Comparison of ENCODE assay signal across 8 mouse cellular contexts in the genomic region with DNA sequence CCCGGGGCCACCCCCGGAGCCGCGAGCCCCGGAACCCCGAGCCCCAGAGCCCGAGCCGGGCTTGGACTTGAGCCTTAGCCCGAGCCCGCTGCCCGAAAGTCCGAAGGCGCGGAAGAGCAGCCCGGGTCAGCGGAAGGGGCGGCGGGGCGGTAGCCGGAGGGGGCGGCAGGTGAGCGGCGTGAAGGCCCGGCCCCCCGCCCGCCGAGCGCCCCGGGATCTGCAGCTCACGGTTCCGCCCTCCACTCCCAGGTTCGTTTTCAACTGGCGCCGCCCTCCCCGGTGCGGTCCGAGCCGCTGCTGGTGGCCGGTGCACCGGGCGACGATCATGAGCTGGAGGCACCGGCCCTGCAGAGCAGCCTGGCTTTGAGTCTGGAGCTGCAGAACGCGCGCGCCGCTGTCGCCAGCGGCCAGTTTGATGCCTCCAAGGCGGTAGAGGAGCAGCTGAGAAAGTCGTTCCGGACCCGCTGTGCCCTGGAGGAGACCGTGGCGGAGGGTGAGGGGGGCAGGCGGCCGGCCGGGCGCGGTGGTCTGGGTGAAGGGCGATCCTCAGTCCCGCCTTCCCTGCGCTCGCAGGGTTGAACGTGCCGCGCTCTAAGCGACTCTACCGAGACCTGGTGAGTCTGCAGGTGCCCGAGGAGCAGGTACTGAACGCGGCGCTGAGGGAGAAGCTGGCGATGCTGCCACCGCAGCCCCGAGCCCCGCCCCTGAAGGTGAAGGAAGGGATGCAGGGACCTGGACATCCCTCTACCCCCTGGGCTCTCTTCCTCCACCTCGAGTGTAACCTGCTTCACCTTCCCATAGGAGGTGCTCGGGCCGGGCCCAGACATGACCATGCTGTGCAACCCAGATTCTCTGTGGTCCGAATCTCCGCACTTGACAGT. TPM values are rescaled to one million over a fixed set of nuclear protein-coding genes. Genes with fewer than 3 reads are reported as not detected.
DNase-seq lines count a peak whose midpoint lies in the region; ATAC-seq and TF ChIP-seq lines count a peak whose summit lies in the region.

No protein-coding gene starts in this region.

- WGBS in cerebellum, adult 2 months, result under 1% methylated on average over 81 of the region's 83 CpGs
- under 1% methylated on average over 71 of the region's 83 CpGs for WGBS in heart, embryonic 14.5 days
- under 1% methylated on average over 80 of the region's 83 CpGs for WGBS in limb, embryonic 11.5 days
- under 1% methylated on average over 74 of the region's 83 CpGs for WGBS in midbrain, embryonic 12.5 days

- TF ChIP-seq CTCF in cerebellum, adult 2 months (IDR thresholded peaks at IDR 0.05; ENCODE audit: borderline replicate concordance, insufficient read depth, low read depth, low read length), result no peak

- H3K36me3 ChIP-seq in heart, embryonic 14.5 days (ENCODE audit: control insufficient read depth, insufficient read depth, low read length), result peaks cover 43% of the 10 kb centered on the region
- H3K36me3 ChIP-seq in limb, embryonic 11.5 days (ENCODE audit: control insufficient read depth, insufficient read depth, low read length), result peaks cover 18% of the 10 kb centered on the region
- peaks cover 43% of the 10 kb centered on the region for H3K36me3 ChIP-seq in midbrain, embryonic 12.5 days

- H3K27me3 ChIP-seq in cerebellum, adult 2 months (ENCODE audit: control insufficient read depth, insufficient read depth, low read length), result no peaks in the 10 kb centered on the region
- no peaks in the 10 kb centered on the region for H3K27me3 ChIP-seq in heart, embryonic 14.5 days (ENCODE audit: control insufficient read depth, insufficient read depth, low read length)
- no peaks in the 10 kb centered on the region for H3K27me3 ChIP-seq in limb, embryonic 11.5 days (ENCODE audit: control insufficient read depth, insufficient read depth, low read length)
- H3K27me3 ChIP-seq in midbrain, embryonic 12.5 days, result no peaks in the 10 kb centered on the region

- peaks cover 7% of the 10 kb centered on the region for H3K4me1 ChIP-seq in cerebellum, adult 2 months (ENCODE audit: control insufficient read depth, insufficient read depth, low read length)
- H3K4me1 ChIP-seq in heart, embryonic 14.5 days (ENCODE audit: control insufficient read depth in 2 of 2, insufficient read depth in 2 of 2, low read length in 2 of 2), result peaks cover 14 to 41% of the 10 kb centered on the region in 2 experiments
- peaks cover 19% of the 10 kb centered on the region for H3K4me1 ChIP-seq in limb, embryonic 11.5 days (ENCODE audit: control insufficient read depth, insufficient read depth, low read length)
- H3K4me1 ChIP-seq in midbrain, embryonic 12.5 days, result peaks cover 38% of the 10 kb centered on the region

- no peak for TF ChIP-seq POLR2A in cerebellum, adult 2 months (IDR thresholded peaks at IDR 0.05; ENCODE audit: borderline replicate concordance, insufficient read depth, low read length)

- peak overlapping the region; percentile 88 for H3K4me2 ChIP-seq in heart, embryonic 14.5 days (ENCODE audit: low read length)
- peak overlapping the region; percentile 93 for H3K4me2 ChIP-seq in limb, embryonic 11.5 days (ENCODE audit: low read depth, severe bottlenecking)
- peak overlapping the region; percentile 99 for H3K4me2 ChIP-seq in midbrain, embryonic 12.5 days (replicated peaks)

- H3K27ac ChIP-seq in cerebellum, adult 2 months (ENCODE audit: insufficient read depth, low read length), result peak overlapping the region; percentile 16
- H3K27ac ChIP-seq in heart, embryonic 14.5 days (replicated peaks in 1 of 2; ENCODE audit: control insufficient read depth in 1 of 2, insufficient read depth in 1 of 2, low read depth in 2 of 2, low read length in 2 of 2), result peak overlapping the region; percentile 56 to 90; a peak in 3 of 4 replicates
- peak overlapping the region; percentile 89 for H3K27ac ChIP-seq in limb, embryonic 11.5 days (replicated peaks; ENCODE audit: low read depth, low read length)
- peak overlapping the region; percentile 95 for H3K27ac ChIP-seq in midbrain, embryonic 12.5 days (replicated peaks)

- ATAC-seq in heart, embryonic 14.5 days (ENCODE audit: insufficient number of reproducible peaks, insufficient read depth, low FRiP score, low read depth), result peak; percentile 1; the same call in 1 of the 2 replicates
- ATAC-seq in limb, embryonic 11.5 days (ENCODE audit: insufficient number of reproducible peaks, low FRiP score, low TSS enrichment, low read depth), result peak; percentile 7
- ATAC-seq in midbrain, embryonic 12.5 days (ENCODE audit: low FRiP score, low read depth), result peak; percentile 53

- H3K9me3 ChIP-seq in heart, embryonic 14.5 days (ENCODE audit: control insufficient read depth, low read length), result no peaks in the 10 kb centered on the region
- no peaks in the 10 kb centered on the region for H3K9me3 ChIP-seq in limb, embryonic 11.5 days (ENCODE audit: control insufficient read depth, low read length)
- no peaks in the 10 kb centered on the region for H3K9me3 ChIP-seq in midbrain, embryonic 12.5 days

- peak overlapping the region; percentile 77 for H3K4me3 ChIP-seq in cerebellum, adult 2 months (replicated peaks; ENCODE audit: insufficient read depth, low read depth, low read length)
- H3K4me3 ChIP-seq in heart, embryonic 14.5 days (ENCODE audit: control insufficient read depth in 1 of 2, insufficient read depth in 1 of 2, low read depth in 1 of 2, low read length in 2 of 2), result peak overlapping the region; percentile 85 to 98
- H3K4me3 ChIP-seq in limb, embryonic 11.5 days (ENCODE audit: low read depth, low read length), result peak overlapping the region; percentile 97
- peak overlapping the region; percentile 99 for H3K4me3 ChIP-seq in midbrain, embryonic 12.5 days

- peak; percentile 67 for DNase-seq in 3134 (ENCODE audit: extremely low read depth, insufficient read length, low spot score)
- DNase-seq in B cell, adult 2 months, result peak; percentile 39 to 41
- DNase-seq in cerebellum, adult 2 months, result peak; percentile 46 to 48
- DNase-seq in limb, embryonic 11.5 days (ENCODE audit: low spot score), result peak; percentile 56
- peak; percentile 39 to 44 for DNase-seq in thymus, postnatal 10 days (ENCODE audit: low spot score in 2 of 2)
- DNase-seq in layer of hippocampus, adult 11-12 months (ENCODE audit: low spot score), result no peak

- H3K9ac ChIP-seq in heart, embryonic 14.5 days (ENCODE audit: low read length), result peak overlapping the region; percentile 98
- H3K9ac ChIP-seq in limb, embryonic 11.5 days (ENCODE audit: low read length), result peak overlapping the region; percentile 90
- H3K9ac ChIP-seq in midbrain, embryonic 12.5 days (replicated peaks), result peak overlapping the region; percentile 90

RNA-seq across cellular contexts. Expression of gene Ppp1r35, which starts 0.6 kb away (rescaled TPM):
- 47.0 and 48.2 TPM in 2 replicates for polyA plus RNA-seq in cerebellum, adult 2 months (2012; rRNA removed)
- polyA plus RNA-seq in heart, embryonic 14.5 days (2014; fragmentation: Nextera tagmentation; extraction: Ambion mirVana), result 29.8 and 36.7 TPM in 2 replicates
- polyA plus RNA-seq in limb, embryonic 11.5 days (2014; fragmentation: Nextera tagmentation; extraction: Ambion mirVana), result 61.4 and 62.0 TPM in 2 replicates
- polyA plus RNA-seq in midbrain, embryonic 12.5 days (2016; fragmentation: Nextera tagmentation; extraction: Ambion mirVana), result 67.7 and 73.0 TPM in 2 replicates

RNA-seq across cellular contexts. Expression of gene Mepce, which starts 8.2 kb away (rescaled TPM):
- polyA plus RNA-seq in cerebellum, adult 2 months (2012; rRNA removed), result 38.9 and 41.9 TPM in 2 replicates
- 7.9 and 9.2 TPM in 2 replicates for polyA plus RNA-seq in heart, embryonic 14.5 days (2014; fragmentation: Nextera tagmentation; extraction: Ambion mirVana)
- polyA plus RNA-seq in limb, embryonic 11.5 days (2014; fragmentation: Nextera tagmentation; extraction: Ambion mirVana), result 12.0 and 12.2 TPM in 2 replicates
- 12.1 and 13.7 TPM in 2 replicates for polyA plus RNA-seq in midbrain, embryonic 12.5 days (2016; fragmentation: Nextera tagmentation; extraction: Ambion mirVana)

RNA-seq across cellular contexts. Expression of gene Zcwpw1, which starts 8.3 kb away (rescaled TPM):
- 11.2 and 12.4 TPM in 2 replicates for polyA plus RNA-seq in cerebellum, adult 2 months (2012; rRNA removed)
- 7.3 and 7.6 TPM in 2 replicates for polyA plus RNA-seq in heart, embryonic 14.5 days (2014; fragmentation: Nextera tagmentation; extraction: Ambion mirVana)
- polyA plus RNA-seq in limb, embryonic 11.5 days (2014; fragmentation: Nextera tagmentation; extraction: Ambion mirVana), result 19.6 and 20.1 TPM in 2 replicates
- polyA plus RNA-seq in midbrain, embryonic 12.5 days (2016; fragmentation: Nextera tagmentation; extraction: Ambion mirVana), result 14.9 and 17.9 TPM in 2 replicates

RNA-seq across cellular contexts. Expression of gene Tsc22d4, which starts 33.8 kb away (rescaled TPM):
- 465 and 497 TPM in 2 replicates for polyA plus RNA-seq in cerebellum, adult 2 months (2012; rRNA removed)
- 144 and 147 TPM in 2 replicates for polyA plus RNA-seq in heart, embryonic 14.5 days (2014; fragmentation: Nextera tagmentation; extraction: Ambion mirVana)
- 96.0 and 101 TPM in 2 replicates for polyA plus RNA-seq in limb, embryonic 11.5 days (2014; fragmentation: Nextera tagmentation; extraction: Ambion mirVana)
- 68.4 and 71.4 TPM in 2 replicates for polyA plus RNA-seq in midbrain, embryonic 12.5 days (2016; fragmentation: Nextera tagmentation; extraction: Ambion mirVana)

RNA-seq across cellular contexts. Expression of gene Nyap1, which starts 37.9 kb away (rescaled TPM):
- 59.1 and 60.7 TPM in 2 replicates for polyA plus RNA-seq in cerebellum, adult 2 months (2012; rRNA removed)
- polyA plus RNA-seq in heart, embryonic 14.5 days (2014; fragmentation: Nextera tagmentation; extraction: Ambion mirVana), result 0.57 and 1.00 TPM in 2 replicates
- 1.2 and 1.8 TPM in 2 replicates for polyA plus RNA-seq in limb, embryonic 11.5 days (2014; fragmentation: Nextera tagmentation; extraction: Ambion mirVana)
- polyA plus RNA-seq in midbrain, embryonic 12.5 days (2016; fragmentation: Nextera tagmentation; extraction: Ambion mirVana), result 22.1 TPM in 2 replicates

Comparison
In these comparisons a context has a peak if more than half of its experiments do, and no peak if none do; other contexts are left out.
1. H3K27ac ChIP-seq: peak in every context shown above with its lines; median percentile 95 in midbrain, embryonic 12.5 days; 89 in limb, embryonic 11.5 days; 73 in heart, embryonic 14.5 days; 16 in cerebellum, adult 2 months.
2. ATAC-seq: peak in every context shown above with its lines; median percentile 53 in midbrain, embryonic 12.5 days; 7 in limb, embryonic 11.5 days; 1 in heart, embryonic 14.5 days.